Mouse (Mus musculus) gastrocnemius, postnatal 10 days (tissue): Measurements from ENCODE around the gene Papln. TPM values are rescaled to one million over a fixed set of nuclear protein-coding genes. Genes with fewer than 3 reads are reported as not detected.

Experiments
- DNase-seq: peaks from one replicate; pipeline ENCODE4 v3.0.0; 2021; ENCODE audit warnings: mixed read lengths
- long read RNA-seq, 2 experiments: library from polyadenylated mRNA; stranded (forward); transcript quantifications; one replicate each; pipeline ENCODE4 v2.0.0; 2021
- total RNA-seq, 2 experiments: library from RNA; stranded (reverse); gene quantifications; 2 replicates each; pipeline ENCODE4 v1.2.3; 2021

The Papln gene
- total RNA-seq: 1 to 10 TPM; 5.9 to 6.6 TPM
- long read RNA-seq, experiment 1, full-length matches to known transcripts: 1 of 8 reads
- long read RNA-seq, experiment 1, partial matches to known transcripts: 6 of 8 reads
- long read RNA-seq, experiment 1, other reads (novel, unspliced or antisense): 1 of 8 reads
- long read RNA-seq, experiment 2, partial matches to known transcripts: 2 of 2 reads
- long read RNA-seq, experiment 2, other reads (novel, unspliced or antisense): 0 of 2 reads

GRCm38 (mm10) chr12:83763311-83764043 is at the start of gene Papln:
Gene Papln, plus strand, starts transcription at chr12:83763634.
- no peak for DNase-seq

- no peak for DNase-seq
Observed at GRCm38 (mm10) chr12:83713749-83714148, 49.7 kb upstream of the Papln start.

GRCm38 (mm10) chr12:83716416-83717184 is 46.8 kb upstream of the Papln start:
- no peak for DNase-seq

- DNase-seq: no peak
Observed at GRCm38 (mm10) chr12:83719431-83719830, 44.0 kb upstream of the Papln start.

- DNase-seq: no peak
Observed at GRCm38 (mm10) chr12:83721281-83721680, 42.2 kb upstream of the Papln start.

GRCm38 (mm10) chr12:83723037-83723436 is 40.4 kb upstream of the Papln start:
- DNase-seq: no peak

GRCm38 (mm10) chr12:83726510-83727308 is 36.7 kb upstream of the Papln start:
- DNase-seq: no peak

- no peak for DNase-seq
Observed at GRCm38 (mm10) chr12:83732225-83732624, 31.2 kb upstream of the Papln start.

- DNase-seq: no peak
Observed at GRCm38 (mm10) chr12:83734047-83734446, 29.4 kb upstream of the Papln start.

GRCm38 (mm10) chr12:83736236-83736635 is 27.2 kb upstream of the Papln start:
- DNase-seq: no peak

GRCm38 (mm10) chr12:83738651-83739050 is 24.8 kb upstream of the Papln start:
- DNase-seq: no peak

- DNase-seq: no peak
Observed at GRCm38 (mm10) chr12:83741722-83742121, 21.7 kb upstream of the Papln start.

GRCm38 (mm10) chr12:83742834-83743233 is 20.6 kb upstream of the Papln start:
- no peak for DNase-seq

GRCm38 (mm10) chr12:83743712-83744111 is 19.7 kb upstream of the Papln start:
- DNase-seq: no peak

GRCm38 (mm10) chr12:83749186-83749585 is 14.2 kb upstream of the Papln start:
- no peak for DNase-seq

- no peak for DNase-seq
Observed at GRCm38 (mm10) chr12:83752495-83752894, 10.9 kb upstream of the Papln start.

- no peak for DNase-seq
Observed at GRCm38 (mm10) chr12:83758735-83759134, 4.7 kb upstream of the Papln start.

GRCm38 (mm10) chr12:83760201-83760600 is 3.2 kb upstream of the Papln start:
- no peak for DNase-seq

GRCm38 (mm10) chr12:83762706-83763105 is 728 bp upstream of the Papln start:
- DNase-seq: no peak

- DNase-seq: no peak
Observed at GRCm38 (mm10) chr12:83764044-83764365, 571 bp downstream of the Papln start.

GRCm38 (mm10) chr12:83764519-83764918 is 1.1 kb downstream of the Papln start:
- no peak for DNase-seq

- DNase-seq: no peak
Observed at GRCm38 (mm10) chr12:83765965-83766603, 2.6 kb downstream of the Papln start.
